Comparison of ENCODE assay signal across 24 mouse cellular contexts in the genomic region with DNA sequence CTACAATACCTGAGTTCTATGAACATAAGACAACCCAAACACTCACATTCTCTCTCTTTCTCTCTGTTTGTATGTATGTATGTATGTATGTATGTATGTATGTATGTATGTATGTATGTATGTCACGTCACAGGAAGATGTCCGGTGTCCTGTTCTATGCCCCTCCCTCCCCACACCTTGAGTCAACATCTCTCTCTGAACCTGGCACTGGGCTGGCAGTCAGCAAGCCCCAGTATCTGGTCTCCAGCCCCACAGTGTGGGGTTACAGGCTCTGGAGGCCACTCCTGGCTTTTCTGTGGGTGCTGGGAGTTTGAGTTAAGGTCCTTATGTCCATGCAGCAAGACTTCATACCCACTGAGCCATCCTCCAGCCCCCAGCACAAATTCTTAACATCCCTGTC. TPM values are rescaled to one million over a fixed set of nuclear protein-coding genes. Genes with fewer than 3 reads are reported as not detected.
DNase-seq lines count a peak whose midpoint lies in the region; ATAC-seq and TF ChIP-seq lines count a peak whose summit lies in the region.
"Had no signal": no experiment of that assay in that cellular context is flagged by ENCODE, and none has a peak within 500 bp of the region (broad histone marks: within the 10 kb centered on the region; RNA-seq: fewer than 3 reads in every experiment).

No protein-coding gene starts in this region.

- peak overlapping the region; percentile 30; the same call in 1 of the 2 replicates for H3K4me2 ChIP-seq in lung, postnatal 0 days (replicated peaks; ENCODE audit: low read depth, low read length)
- peak overlapping the region; percentile 49 for H3K4me2 ChIP-seq in liver, embryonic 12.5 days
- peak overlapping the region; percentile 57 for H3K4me2 ChIP-seq in liver, embryonic 16.5 days (ENCODE audit: low read depth, low read length)
- no peak overlapping the region for H3K4me2 ChIP-seq in intestine, embryonic 16.5 days (ENCODE audit: low read depth, low read length)
- H3K4me2 ChIP-seq: embryonic facial prominence, embryonic 15.5 days; forebrain, embryonic 12.5 days; hindbrain, embryonic 12.5 days had no signal

- TF ChIP-seq CTCF in lung, postnatal 0 days (IDR thresholded peaks at IDR 0.05), result no peak

- 72% methylated on average over 2 of the region's 2 CpGs for WGBS in lung, postnatal 0 days
- WGBS in liver, embryonic 12.5 days (ENCODE audit: insufficient replicate concordance), result 71% methylated on average over 2 of the region's 2 CpGs
- WGBS in liver, embryonic 16.5 days (ENCODE audit: insufficient replicate concordance), result 57% methylated on average over 2 of the region's 2 CpGs
- WGBS in heart, embryonic 10.5 days, result 90% methylated on average over 2 of the region's 2 CpGs
- 90% methylated on average over 2 of the region's 2 CpGs for WGBS in intestine, embryonic 16.5 days

- no peak for DNase-seq in lung, postnatal 0 days (ENCODE audit: low spot score)
- DNase-seq in lung, postnatal 36 days, result no peak
- no peak for DNase-seq in heart, embryonic 10.5 days (ENCODE audit: low spot score)
- DNase-seq: B cell, adult 2 months; cerebellum, adult 8-10 months; cerebellum, postnatal 14 days; embryo, embryonic 11 days; gastrocnemius, postnatal 14 days; heart, postnatal 10 days; heart, postnatal 4 days had no signal

- no peak for TF ChIP-seq EP300 in lung, postnatal 0 days (IDR thresholded peaks at IDR 0.05)

- no peak overlapping the region; the same call in 1 of the 2 replicates for H3K27ac ChIP-seq in lung, postnatal 0 days (ENCODE audit: low read length)
- no peak overlapping the region for H3K27ac ChIP-seq in liver, embryonic 12.5 days
- peak overlapping the region; percentile 47; the same call in 1 of the 2 replicates for H3K27ac ChIP-seq in liver, embryonic 16.5 days (ENCODE audit: low read length)
- H3K27ac ChIP-seq in heart, embryonic 10.5 days, result no peak overlapping the region
- no peak overlapping the region for H3K27ac ChIP-seq in intestine, embryonic 16.5 days (ENCODE audit: low read length)
- H3K27ac ChIP-seq: embryonic facial prominence, embryonic 15.5 days; forebrain, embryonic 12.5 days; hindbrain, embryonic 12.5 days had no signal

- no peak overlapping the region for H3K9ac ChIP-seq in lung, postnatal 0 days (replicated peaks; ENCODE audit: low read depth)
- no peak overlapping the region for H3K9ac ChIP-seq in liver, embryonic 12.5 days
- peak overlapping the region; percentile 46; the same call in 1 of the 2 replicates for H3K9ac ChIP-seq in liver, embryonic 16.5 days (ENCODE audit: low read depth, low read length)
- H3K9ac ChIP-seq in intestine, embryonic 16.5 days (ENCODE audit: low read depth, low read length), result no peak overlapping the region
- H3K9ac ChIP-seq: embryonic facial prominence, embryonic 15.5 days; forebrain, embryonic 12.5 days; hindbrain, embryonic 12.5 days had no signal

- no peak for ATAC-seq in erythroblast, adult 5-6 weeks (replicated peaks; ENCODE audit: low FRiP score, poor library complexity, severe bottlenecking)
- ATAC-seq in lung, postnatal 0 days, result no peak
- ATAC-seq in liver, embryonic 12.5 days, result no peak
- ATAC-seq in liver, embryonic 16.5 days (ENCODE audit: low read depth), result no peak
- ATAC-seq in intestine, embryonic 16.5 days, result no peak
- ATAC-seq: CD4-positive, CD25-positive, alpha-beta regulatory T cell, adult 4 months; forebrain, embryonic 16.5 days; hindbrain, embryonic 16.5 days had no signal

- H3K9me3 ChIP-seq in erythroblast, embryonic 14.5 days (ENCODE audit: control insufficient read depth, low read length), result no peaks in the 10 kb centered on the region
- H3K9me3 ChIP-seq in lung, postnatal 0 days (ENCODE audit: low read length), result no peaks in the 10 kb centered on the region
- no peaks in the 10 kb centered on the region for H3K9me3 ChIP-seq in liver, embryonic 12.5 days (replicated peaks)
- H3K9me3 ChIP-seq in liver, embryonic 16.5 days (replicated peaks; ENCODE audit: control insufficient read depth, low read length), result no peaks in the 10 kb centered on the region
- no peaks in the 10 kb centered on the region for H3K9me3 ChIP-seq in heart, embryonic 10.5 days
- no peaks in the 10 kb centered on the region for H3K9me3 ChIP-seq in intestine, embryonic 16.5 days (ENCODE audit: control insufficient read depth, low read length)
- H3K9me3 ChIP-seq: embryonic facial prominence, embryonic 15.5 days; forebrain, embryonic 12.5 days; G1E; hindbrain, embryonic 12.5 days had no signal

- H3K4me3 ChIP-seq in erythroblast, embryonic 14.5 days (replicated peaks), result peak overlapping the region; percentile 42
- H3K4me3 ChIP-seq in lung, postnatal 0 days (ENCODE audit: low read depth, low read length), result no peak overlapping the region
- H3K4me3 ChIP-seq in liver, embryonic 12.5 days, result peak overlapping the region; percentile 22
- H3K4me3 ChIP-seq in liver, embryonic 16.5 days (ENCODE audit: low read depth, low read length), result peak overlapping the region; percentile 55
- H3K4me3 ChIP-seq in heart, embryonic 10.5 days, result no peak overlapping the region
- no peak overlapping the region for H3K4me3 ChIP-seq in intestine, embryonic 16.5 days (ENCODE audit: low read length)
- H3K4me3 ChIP-seq: embryonic facial prominence, embryonic 15.5 days; forebrain, embryonic 12.5 days; hindbrain, embryonic 12.5 days had no signal

- H3K36me3 ChIP-seq in erythroblast, embryonic 14.5 days (ENCODE audit: control insufficient read depth), result peaks cover 8% of the 10 kb centered on the region; the same call in 1 of the 2 replicates
- H3K36me3 ChIP-seq in lung, postnatal 0 days (ENCODE audit: insufficient read depth, low read length), result no peaks in the 10 kb centered on the region
- peaks cover 6% of the 10 kb centered on the region; the same call in 1 of the 2 replicates for H3K36me3 ChIP-seq in liver, embryonic 12.5 days
- H3K36me3 ChIP-seq in liver, embryonic 16.5 days (ENCODE audit: control insufficient read depth, insufficient read depth), result no peaks in the 10 kb centered on the region
- H3K36me3 ChIP-seq in heart, embryonic 10.5 days, result no peaks in the 10 kb centered on the region
- no peaks in the 10 kb centered on the region for H3K36me3 ChIP-seq in intestine, embryonic 16.5 days (ENCODE audit: control insufficient read depth, insufficient read depth, low read length)
- H3K36me3 ChIP-seq: embryonic facial prominence, embryonic 15.5 days; forebrain, embryonic 12.5 days; G1E; hindbrain, embryonic 12.5 days had no signal

- no peaks in the 10 kb centered on the region; the same call in 1 of the 2 replicates for H3K4me1 ChIP-seq in erythroblast, embryonic 14.5 days (ENCODE audit: control insufficient read depth)
- 0 out of 2 replicates have a peak, but pooled peaks cover 10% of the 10 kb centered on the region for H3K4me1 ChIP-seq in lung, postnatal 0 days (ENCODE audit: insufficient read depth, low read depth, low read length)
- peaks cover 36% of the 10 kb centered on the region for H3K4me1 ChIP-seq in liver, embryonic 12.5 days
- H3K4me1 ChIP-seq in liver, embryonic 16.5 days (ENCODE audit: control insufficient read depth, low read depth, low read length), result peaks cover 20% of the 10 kb centered on the region
- peaks cover 7% of the 10 kb centered on the region for H3K4me1 ChIP-seq in heart, embryonic 10.5 days
- H3K4me1 ChIP-seq in intestine, embryonic 16.5 days (ENCODE audit: control insufficient read depth, insufficient read depth, low read length), result peaks cover 14% of the 10 kb centered on the region
- H3K4me1 ChIP-seq: embryonic facial prominence, embryonic 15.5 days; forebrain, embryonic 12.5 days; hindbrain, embryonic 12.5 days had no signal

- no peaks in the 10 kb centered on the region for H3K27me3 ChIP-seq in erythroblast, embryonic 14.5 days (ENCODE audit: control insufficient read depth)
- H3K27me3 ChIP-seq in lung, postnatal 0 days (replicated peaks; ENCODE audit: insufficient read depth, low read length), result no peaks in the 10 kb centered on the region
- peaks cover 20% of the 10 kb centered on the region for H3K27me3 ChIP-seq in liver, embryonic 12.5 days (replicated peaks)
- no peaks in the 10 kb centered on the region for H3K27me3 ChIP-seq in liver, embryonic 16.5 days (ENCODE audit: control insufficient read depth, insufficient read depth, low read depth, low read length)
- peaks cover 47% of the 10 kb centered on the region for H3K27me3 ChIP-seq in heart, embryonic 10.5 days (ENCODE audit: insufficient read depth, poor library complexity, severe bottlenecking)
- no peaks in the 10 kb centered on the region; the same call in 1 of the 2 replicates for H3K27me3 ChIP-seq in intestine, embryonic 16.5 days (replicated peaks; ENCODE audit: control insufficient read depth, insufficient read depth, low read length)

RNA-seq across cellular contexts. Expression of gene C3, which starts 0.5 kb away (rescaled TPM):
- 0.11 and 0.12 TPM in 2 replicates for polyA plus RNA-seq in erythroblast, embryonic 14.5 days (2012)
- 214 and 227 TPM in 2 replicates for total RNA-seq in erythroblast, adult 5-6 weeks (2015; ENCODE audit: low replicate concordance)
- 74.9 and 158 TPM in 2 replicates for total RNA-seq in erythroblast, adult 5-6 weeks (2017; ENCODE audit: low replicate concordance)
- 50.2 and 55.0 TPM in 2 replicates for polyA plus RNA-seq in lung, postnatal 0 days (2015; fragmentation: Nextera tagmentation; extraction: Ambion mirVana)
- 95.1 and 100 TPM in 2 replicates for polyA plus RNA-seq in liver, embryonic 12.5 days (2016; fragmentation: Nextera tagmentation; extraction: Ambion mirVana)
- polyA plus RNA-seq in liver, embryonic 16.5 days (2015; fragmentation: Nextera tagmentation; extraction: Ambion mirVana), result 494 and 609 TPM in 2 replicates
- polyA plus RNA-seq in heart, embryonic 10.5 days (2016; fragmentation: Nextera tagmentation; extraction: Ambion mirVana), result 0.46 and 5.3 TPM in 2 replicates
- 5.0 and 8.2 TPM in 2 replicates for polyA plus RNA-seq in intestine, embryonic 16.5 days (2015; fragmentation: Nextera tagmentation; extraction: Ambion mirVana)

RNA-seq across cellular contexts. Expression of gene Gpr108, which starts 20.8 kb away (rescaled TPM):
- polyA plus RNA-seq in erythroblast, embryonic 14.5 days (2012), result 1.4 and 1.9 TPM in 2 replicates
- total RNA-seq in erythroblast, adult 5-6 weeks (2015; ENCODE audit: low replicate concordance), result 9.2 and 17.5 TPM in 2 replicates
- total RNA-seq in erythroblast, adult 5-6 weeks (2017; ENCODE audit: low replicate concordance), result 5.2 and 6.3 TPM in 2 replicates
- 48.4 and 48.8 TPM in 2 replicates for polyA plus RNA-seq in lung, postnatal 0 days (2015; fragmentation: Nextera tagmentation; extraction: Ambion mirVana)
- 18.2 and 18.4 TPM in 2 replicates for polyA plus RNA-seq in liver, embryonic 12.5 days (2016; fragmentation: Nextera tagmentation; extraction: Ambion mirVana)
- polyA plus RNA-seq in liver, embryonic 16.5 days (2015; fragmentation: Nextera tagmentation; extraction: Ambion mirVana), result 11.4 and 12.6 TPM in 2 replicates
- 25.2 and 28.6 TPM in 2 replicates for polyA plus RNA-seq in heart, embryonic 10.5 days (2016; fragmentation: Nextera tagmentation; extraction: Ambion mirVana)
- 34.9 and 37.0 TPM in 2 replicates for polyA plus RNA-seq in intestine, embryonic 16.5 days (2015; fragmentation: Nextera tagmentation; extraction: Ambion mirVana)

RNA-seq across cellular contexts. Expression of gene Trip10, which starts 21.8 kb away (rescaled TPM):
- 0.04 and 0.18 TPM in 2 replicates for polyA plus RNA-seq in erythroblast, embryonic 14.5 days (2012)
- total RNA-seq in erythroblast, adult 5-6 weeks (2015; ENCODE audit: low replicate concordance), result 0.42 and 3.1 TPM in 2 replicates
- 1.8 and 5.5 TPM in 2 replicates for total RNA-seq in erythroblast, adult 5-6 weeks (2017; ENCODE audit: low replicate concordance)
- 46.4 and 58.9 TPM in 2 replicates for polyA plus RNA-seq in lung, postnatal 0 days (2015; fragmentation: Nextera tagmentation; extraction: Ambion mirVana)
- 14.7 and 15.3 TPM in 2 replicates for polyA plus RNA-seq in liver, embryonic 12.5 days (2016; fragmentation: Nextera tagmentation; extraction: Ambion mirVana)
- 10.4 TPM in 2 replicates for polyA plus RNA-seq in liver, embryonic 16.5 days (2015; fragmentation: Nextera tagmentation; extraction: Ambion mirVana)
- 44.4 and 46.8 TPM in 2 replicates for polyA plus RNA-seq in heart, embryonic 10.5 days (2016; fragmentation: Nextera tagmentation; extraction: Ambion mirVana)
- 46.9 and 47.4 TPM in 2 replicates for polyA plus RNA-seq in intestine, embryonic 16.5 days (2015; fragmentation: Nextera tagmentation; extraction: Ambion mirVana)

RNA-seq across cellular contexts. Expression of gene Tnfsf14, which starts 33.5 kb away (rescaled TPM):
- 0.02 TPM in 1 of 2 replicates, not detected in the other for polyA plus RNA-seq in erythroblast, embryonic 14.5 days (2012)
- total RNA-seq in erythroblast, adult 5-6 weeks (2015; ENCODE audit: low replicate concordance), result 1.5 TPM in 1 of 2 replicates, not detected in the other
- total RNA-seq in erythroblast, adult 5-6 weeks (2017; ENCODE audit: low replicate concordance), result 1.5 and 2.0 TPM in 2 replicates
- 0.50 and 0.73 TPM in 2 replicates for polyA plus RNA-seq in lung, postnatal 0 days (2015; fragmentation: Nextera tagmentation; extraction: Ambion mirVana)
- 1.6 and 1.7 TPM in 2 replicates for polyA plus RNA-seq in liver, embryonic 12.5 days (2016; fragmentation: Nextera tagmentation; extraction: Ambion mirVana)
- polyA plus RNA-seq in liver, embryonic 16.5 days (2015; fragmentation: Nextera tagmentation; extraction: Ambion mirVana), result 1.3 and 1.4 TPM in 2 replicates
- 0.27 and 0.28 TPM in 2 replicates for polyA plus RNA-seq in heart, embryonic 10.5 days (2016; fragmentation: Nextera tagmentation; extraction: Ambion mirVana)
- polyA plus RNA-seq in intestine, embryonic 16.5 days (2015; fragmentation: Nextera tagmentation; extraction: Ambion mirVana), result 0.21 and 0.43 TPM in 2 replicates
- total RNA-seq: gastrocnemius, postnatal 14 days; heart, postnatal 10 days; heart, postnatal 4 days had no signal
- polyA plus RNA-seq: forebrain, embryonic 16.5 days; frontal cortex, adult 2 months; heart, embryonic 14.5 days; hindbrain, embryonic 12.5 days; hindbrain, embryonic 16.5 days had no signal

RNA-seq across cellular contexts. Expression of gene Vav1, which starts 51.4 kb away (rescaled TPM):
- polyA plus RNA-seq in erythroblast, embryonic 14.5 days (2012), result 0.18 and 0.21 TPM in 2 replicates
- total RNA-seq in erythroblast, adult 5-6 weeks (2015; ENCODE audit: low replicate concordance), result 22.9 and 30.5 TPM in 2 replicates
- total RNA-seq in erythroblast, adult 5-6 weeks (2017; ENCODE audit: low replicate concordance), result 38.3 and 38.8 TPM in 2 replicates
- 4.8 and 5.4 TPM in 2 replicates for polyA plus RNA-seq in lung, postnatal 0 days (2015; fragmentation: Nextera tagmentation; extraction: Ambion mirVana)
- 14.2 and 14.3 TPM in 2 replicates for polyA plus RNA-seq in liver, embryonic 12.5 days (2016; fragmentation: Nextera tagmentation; extraction: Ambion mirVana)
- polyA plus RNA-seq in liver, embryonic 16.5 days (2015; fragmentation: Nextera tagmentation; extraction: Ambion mirVana), result 13.7 and 14.4 TPM in 2 replicates
- polyA plus RNA-seq in heart, embryonic 10.5 days (2016; fragmentation: Nextera tagmentation; extraction: Ambion mirVana), result 1.2 and 2.7 TPM in 2 replicates
- 2.4 and 2.8 TPM in 2 replicates for polyA plus RNA-seq in intestine, embryonic 16.5 days (2015; fragmentation: Nextera tagmentation; extraction: Ambion mirVana)

Comparison
In these comparisons a context has a peak if more than half of its experiments do, and no peak if none do; other contexts are left out.
1. H3K4me3 ChIP-seq: peak in erythroblast, embryonic 14.5 days (single experiment), liver, embryonic 12.5 days (single experiment) and liver, embryonic 16.5 days (single experiment); none in lung, postnatal 0 days (single experiment), heart, embryonic 10.5 days (single experiment) and intestine, embryonic 16.5 days (single experiment).